Mouse (Mus musculus) intestine, postnatal 0 days (tissue): ENCODE data around the gene Sumf1. TPM values are rescaled to one million over a fixed set of nuclear protein-coding genes. Genes with fewer than 3 reads are reported as not detected.

ENCODE experiments used
- ATAC-seq: fragments of 200-750 bp; cut with Nextera tagmentation; 2 replicates; pipeline ENCODE4 v1.8.0; 2017; ENCODE audit warnings: mild to moderate bottlenecking, moderate TSS enrichment, moderate library complexity
- H3K27ac ChIP-seq: fragments of 300-500 bp; sonication (generic); 2 replicates; pipeline ENCODE4 v1.5.1; 2014; ENCODE audit warnings: mild to moderate bottlenecking, low read depth, low read length, moderate library complexity
- H3K27me3 ChIP-seq: fragments of 300-500 bp; sonication (generic); replicated peaks from 2 replicates; pipeline ENCODE4 v1.6.1; 2014; ENCODE audit warnings: low read length, mixed read lengths; ENCODE audit not compliant: control insufficient read depth, insufficient read depth
- H3K36me3 ChIP-seq: fragments of 300-500 bp; sonication (generic); 2 replicates; pipeline ENCODE4 v1.6.1; 2014; ENCODE audit warnings: mild to moderate bottlenecking, moderate library complexity; ENCODE audit not compliant: control insufficient read depth, insufficient read depth
- H3K4me1 ChIP-seq: fragments of 300-500 bp; sonication (generic); replicated peaks from 2 replicates; pipeline ENCODE4 v1.6.1; 2014; ENCODE audit warnings: antibody characterized with exemption, low read length, mixed read lengths; ENCODE audit not compliant: control insufficient read depth, insufficient read depth
- H3K4me2 ChIP-seq: fragments of 300-500 bp; sonication (generic); replicated peaks from 2 replicates; pipeline ENCODE4 v1.6.1; 2014; ENCODE audit warnings: low read depth, mild to moderate bottlenecking, moderate library complexity
- H3K4me3 ChIP-seq: fragments of 300-500 bp; sonication (generic); 2 replicates; pipeline ENCODE4 v1.5.1; 2014; ENCODE audit warnings: low read depth, low read length
- H3K9ac ChIP-seq: fragments of 300-500 bp; sonication (generic); 2 replicates; pipeline ENCODE4 v1.6.1; 2014; ENCODE audit warnings: mild to moderate bottlenecking, low read depth, low read length
- H3K9me3 ChIP-seq: fragments of 300-500 bp; sonication (generic); 2 replicates; pipeline ENCODE4 v1.6.1; 2016; ENCODE audit warnings: mixed run types; ENCODE audit not compliant: control insufficient read depth
- CTCF ChIP-seq: sonication (generic); IDR thresholded peaks from 2 replicates; pipeline ENCODE4 v1.5.1; 2016; ENCODE audit warnings: low read depth, mild to moderate bottlenecking, control low read depth, antibody characterized with exemption, moderate library complexity
- WGBS: fragments of 180-500 bp; shearing (Covaris S2); extraction: QIAGEN DNeasy Blood & Tissue Kit; methylation state at CpG from one replicate; pipeline ENCODE4 v1.1.7; 2014; 5-methylcytosine and 5-hydroxymethylcytosine counted together
- polyA plus RNA-seq: library from polyadenylated mRNA; unstranded; fragments of >200 nt; fragmentation: Nextera tagmentation; extraction: Ambion mirVana; gene quantifications from 2 replicates; pipeline ENCODE4 v1.2.1, GENCODE M21; 2015

The Sumf1 gene
- polyA plus RNA-seq, 1 experiment from 2014 or later = 30.1 TPM

DNA sequence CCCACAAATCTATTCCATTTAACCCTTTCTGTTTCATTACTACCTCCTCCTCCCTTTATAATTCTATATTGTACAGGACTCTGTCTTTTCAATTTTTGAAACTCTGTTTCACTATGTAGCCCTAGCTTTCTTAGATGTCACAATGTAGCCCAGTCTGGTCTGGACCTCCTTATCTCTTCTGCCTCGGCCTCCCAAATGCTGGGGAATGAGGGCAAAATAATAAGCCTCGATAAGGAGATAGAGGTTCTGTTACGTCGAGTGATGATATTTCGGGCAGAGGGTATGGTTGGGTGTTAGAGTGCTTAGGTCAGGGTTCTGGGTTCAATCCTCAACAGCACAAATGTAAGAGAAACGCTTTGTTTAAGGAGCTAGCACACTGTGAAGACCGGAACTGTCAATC lies 11.3 kb upstream of the Sumf1 start:
- Histone ChIP-seq H3K36me3 (no peaks in the 10 kb centered on the region), H3K27ac (no peak overlapping the region), H3K9me3 (no peaks in the 10 kb centered on the region), H3K4me1 (no peaks in the 10 kb centered on the region), H3K27me3 (no peaks in the 10 kb centered on the region), H3K4me3 (no peak overlapping the region), H3K9ac (no peak overlapping the region), H3K4me2 (no peak overlapping the region)
- 81% methylated on average over 7 of the region's 7 CpGs for WGBS
- no peak for TF ChIP-seq CTCF
- ATAC-seq = no peak

DNA sequence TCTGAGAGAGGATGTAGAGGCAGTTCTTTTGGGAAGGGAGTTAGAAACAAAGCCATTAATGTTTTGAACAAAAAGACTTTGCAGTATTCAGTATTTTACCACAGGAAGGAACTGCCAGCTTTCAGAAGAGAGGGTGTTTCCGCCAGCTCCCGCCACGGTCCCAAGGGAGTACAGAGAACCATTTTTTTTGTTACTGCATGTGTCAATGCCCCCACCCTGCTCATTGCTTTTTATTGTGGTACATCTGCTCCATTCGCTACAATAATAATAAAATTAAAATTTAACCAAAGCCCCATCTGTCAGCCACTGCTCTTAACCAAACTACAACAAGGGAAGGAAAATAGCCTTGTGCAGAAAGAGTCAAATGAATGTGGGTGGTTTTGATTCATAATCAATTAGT lies 7.2 kb upstream of the Sumf1 start:
- Histone ChIP-seq H3K36me3 (no peaks in the 10 kb centered on the region), H3K27me3 (no peaks in the 10 kb centered on the region), H3K4me3 (no peak overlapping the region), H3K27ac (no peak overlapping the region), H3K4me1 (no peaks in the 10 kb centered on the region), H3K9ac (no peak overlapping the region), H3K9me3 (no peaks in the 10 kb centered on the region), H3K4me2 (no peak overlapping the region)
- TF ChIP-seq CTCF = no peak
- WGBS = 74% methylated on average over 4 of the region's 4 CpGs
- ATAC-seq = no peak

DNA sequence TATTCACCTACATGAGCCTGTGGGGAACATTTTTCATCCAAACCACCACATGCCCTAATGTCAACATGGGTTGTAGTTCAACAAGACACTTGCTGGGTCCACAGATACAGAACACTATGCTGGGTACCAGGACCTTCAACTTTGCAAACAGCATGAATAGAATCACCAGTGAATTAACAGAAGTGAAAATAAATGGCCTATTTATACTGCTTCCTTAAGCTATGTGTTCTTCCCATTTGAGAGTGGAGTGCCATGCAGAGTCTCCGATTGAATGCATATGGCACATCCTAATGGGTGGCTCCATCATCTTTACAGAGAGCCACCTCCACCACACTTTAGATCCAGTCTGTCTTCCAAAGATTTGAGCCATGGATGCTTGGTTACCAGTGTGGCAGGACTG lies 5.3 kb upstream of the Sumf1 start:
- Histone ChIP-seq H3K36me3 (no peaks in the 10 kb centered on the region), H3K9me3 (no peaks in the 10 kb centered on the region), H3K27ac (no peak overlapping the region), H3K4me2 (no peak overlapping the region), H3K4me3 (no peak overlapping the region), H3K9ac (no peak overlapping the region), H3K27me3 (no peaks in the 10 kb centered on the region), H3K4me1 (no peaks in the 10 kb centered on the region)
- TF ChIP-seq CTCF = no peak
- ATAC-seq = no peak
- 82% methylated on average over 1 of the region's 1 CpGs for WGBS

DNA sequence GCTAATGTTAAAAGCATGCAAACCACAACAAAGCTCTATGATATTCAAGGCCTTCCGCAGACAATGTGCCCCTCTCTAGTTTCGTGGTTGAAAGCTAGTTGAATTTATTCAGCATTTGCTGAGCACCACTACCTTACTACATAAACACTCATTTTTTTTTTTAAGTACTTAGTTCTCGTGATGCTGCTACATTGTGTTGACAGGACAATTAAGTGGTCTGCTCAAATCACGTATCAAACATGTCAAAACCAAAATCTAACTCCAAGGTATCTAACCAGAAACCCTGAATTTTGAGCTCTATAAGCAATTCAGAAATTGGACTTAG lies 265 bp upstream of the Sumf1 start:
- no peak for TF ChIP-seq CTCF
- peak overlapping the region; percentile 87 for H3K4me3 ChIP-seq
- H3K27ac ChIP-seq = no peak overlapping the region

DNA sequence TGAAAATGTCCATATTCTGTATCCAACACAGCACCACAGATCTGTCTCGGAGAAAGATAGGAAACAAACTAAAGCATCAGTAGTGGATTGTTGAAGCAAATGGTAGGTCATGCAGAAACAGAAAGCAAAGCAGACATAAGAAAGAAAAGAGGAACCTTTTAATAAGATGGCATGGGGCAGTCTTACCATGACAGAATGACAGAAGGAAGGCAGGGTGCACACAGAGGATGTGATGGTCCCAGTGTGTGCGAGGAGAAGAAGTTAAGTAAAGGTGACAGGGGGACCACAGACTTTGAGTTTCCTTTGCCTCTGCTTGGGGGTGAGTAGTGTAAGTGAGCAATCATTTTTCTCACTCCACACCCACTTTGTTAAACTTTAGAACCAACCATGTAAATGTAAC lies 6.3 kb downstream of the Sumf1 start:
- ATAC-seq = no peak
- 91% methylated on average over 2 of the region's 2 CpGs for WGBS
- Histone ChIP-seq H3K36me3 (peaks cover 13% of the 10 kb centered on the region), H3K4me2 (no peak overlapping the region), H3K9ac (no peak overlapping the region), H3K27ac (no peak overlapping the region), H3K4me1 (no peaks in the 10 kb centered on the region), H3K4me3 (no peak overlapping the region), H3K9me3 (no peaks in the 10 kb centered on the region), H3K27me3 (no peaks in the 10 kb centered on the region)
- TF ChIP-seq CTCF = no peak

More for the DNA sequence above, 265 bp upstream of the Sumf1 start:
- no peaks in the 10 kb centered on the region for H3K36me3 ChIP-seq
- ATAC-seq = peak; percentile 4; the same call in 1 of the 2 replicates
- H3K9me3 ChIP-seq = no peaks in the 10 kb centered on the region
- H3K4me2 ChIP-seq = peak overlapping the region; percentile 93
- H3K9ac ChIP-seq = peak overlapping the region; percentile 91; the same call in 1 of the 2 replicates
- H3K27me3 ChIP-seq = no peaks in the 10 kb centered on the region
- peaks cover 7% of the 10 kb centered on the region for H3K4me1 ChIP-seq
- 10% methylated on average over 4 of the region's 4 CpGs for WGBS

DNA sequence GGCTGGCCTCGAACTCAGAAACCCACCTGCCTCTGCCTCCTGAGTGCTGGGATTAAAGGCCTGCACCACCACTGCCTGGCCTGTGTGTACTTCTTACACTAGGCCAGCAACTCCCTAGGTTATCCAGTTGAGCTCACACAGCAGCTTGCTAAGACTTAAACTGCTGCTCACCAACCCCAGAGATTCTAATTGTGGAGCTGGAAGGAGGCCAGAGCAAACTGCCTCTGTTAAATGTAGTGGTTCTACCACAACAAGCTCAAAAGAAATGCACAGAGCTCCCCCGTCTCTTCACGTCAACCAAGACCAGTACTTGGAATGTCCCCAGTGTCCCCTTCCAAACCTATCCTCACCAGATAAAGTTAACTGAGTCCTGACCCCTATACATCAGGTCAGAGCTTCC lies 11.2 kb downstream of the Sumf1 start:
- Histone ChIP-seq H3K27ac (no peak overlapping the region), H3K4me3 (no peak overlapping the region), H3K27me3 (no peaks in the 10 kb centered on the region), H3K9me3 (no peaks in the 10 kb centered on the region), H3K9ac (no peak overlapping the region), H3K4me1 (no peaks in the 10 kb centered on the region), H3K4me2 (no peak overlapping the region), H3K36me3 (peaks cover 32% of the 10 kb centered on the region)
- WGBS = 90% methylated on average over 3 of the region's 3 CpGs
- TF ChIP-seq CTCF = no peak
- ATAC-seq = no peak

DNA sequence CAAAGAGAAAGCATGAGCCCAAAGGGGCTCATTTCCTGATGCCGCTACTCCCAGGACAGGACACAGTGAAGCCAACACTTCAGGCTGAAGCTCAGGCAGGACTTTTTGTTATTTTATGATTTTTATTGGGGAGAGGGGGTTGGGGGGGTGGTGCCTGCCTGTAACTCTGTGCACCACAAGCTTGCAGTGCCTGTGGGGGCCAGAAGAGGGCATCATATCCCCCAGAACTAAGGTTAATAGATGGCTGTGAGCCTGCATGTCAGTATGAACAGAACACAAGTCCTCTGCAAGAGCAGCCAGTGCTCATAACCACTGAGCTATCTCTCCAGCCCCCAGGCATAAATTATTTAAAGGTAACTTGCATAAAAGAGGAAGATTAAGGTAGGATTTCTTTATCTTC lies 13.2 kb downstream of the Sumf1 start:
- H3K36me3 ChIP-seq = peaks cover 32% of the 10 kb centered on the region
- H3K27ac ChIP-seq = no peak overlapping the region
- H3K4me3 ChIP-seq = no peak overlapping the region
- TF ChIP-seq CTCF = peak; percentile 28; the same call in 1 of the 2 replicates
- 96% methylated on average over 1 of the region's 1 CpGs for WGBS
- no peak overlapping the region for H3K4me2 ChIP-seq
- no peak for ATAC-seq
- no peak overlapping the region for H3K9ac ChIP-seq
- H3K4me1 ChIP-seq = no peaks in the 10 kb centered on the region
- H3K27me3 ChIP-seq = no peaks in the 10 kb centered on the region
- no peaks in the 10 kb centered on the region for H3K9me3 ChIP-seq
